Mouse (Mus musculus): Measurements from ENCODE around the gene Vmn1r17. TPM values are rescaled to one million over a fixed set of nuclear protein-coding genes. Genes with fewer than 3 reads are reported as not detected.

The Vmn1r17 gene
- polyA plus RNA-seq, 1 experiment = not detected

DNA sequence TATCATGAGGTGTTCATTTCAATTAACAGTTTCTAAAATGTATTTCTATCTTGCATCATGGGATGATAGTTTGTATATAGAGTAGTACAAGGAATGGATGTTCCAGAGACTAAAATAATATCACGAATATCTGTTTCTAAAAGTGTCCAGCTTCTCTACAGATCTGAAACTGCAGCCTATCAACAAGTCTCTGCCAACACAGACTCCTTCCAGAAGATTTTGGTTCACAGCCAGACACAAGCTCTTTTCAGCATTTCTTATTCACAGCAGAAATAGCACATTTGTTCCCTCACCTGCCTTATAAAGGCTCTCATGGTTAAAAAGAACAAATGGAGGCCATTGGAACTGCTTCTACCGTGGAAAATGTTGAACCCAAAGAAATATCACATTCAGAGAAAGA lies 6.7 kb downstream of the Vmn1r17 start:
- no peaks in the 10 kb centered on the region for H3K79me2 ChIP-seq (ENCODE audit: control insufficient read depth, insufficient read depth)
- H3ac ChIP-seq (ENCODE audit: control insufficient read depth, insufficient read length) = no peak overlapping the region
- H3K27me3 ChIP-seq (ENCODE audit: control insufficient read depth, insufficient read depth, insufficient read length) = no peaks in the 10 kb centered on the region
- H3K36me3 ChIP-seq (ENCODE audit: control insufficient read depth, insufficient read depth) = no peaks in the 10 kb centered on the region
- no peak for TF ChIP-seq REST (IDR thresholded peaks at IDR 0.05; ENCODE audit: insufficient read depth, insufficient read length)
- no peak for TF ChIP-seq MYOD1 (IDR thresholded peaks at IDR 0.05; ENCODE audit: control insufficient read depth in 1 of 3, insufficient read length in 2 of 3, low read depth in 2 of 3)
- TF ChIP-seq TCF3 (IDR thresholded peaks at IDR 0.05; ENCODE audit: insufficient read length, low read depth) = no peak
- TF ChIP-seq SRF (IDR thresholded peaks at IDR 0.05; ENCODE audit: control insufficient read depth, insufficient read length, low read depth) = no peak
- TF ChIP-seq TCF12 (IDR thresholded peaks at IDR 0.05; ENCODE audit: insufficient read depth, poor library complexity, severe bottlenecking) = no peak
- no peak for TF ChIP-seq USF1 (IDR thresholded peaks at IDR 0.05; ENCODE audit: low read depth)
- TF ChIP-seq CEBPB (IDR thresholded peaks at IDR 0.05; ENCODE audit: insufficient read depth, poor library complexity, severe bottlenecking) = no peak
- TF ChIP-seq MAX (IDR thresholded peaks at IDR 0.05; ENCODE audit: low read depth) = no peak
- no peak for TF ChIP-seq POLR2A (IDR thresholded peaks at IDR 0.05; ENCODE audit: insufficient read length, low read depth)
- no peak for TF ChIP-seq E2F4 (IDR thresholded peaks at IDR 0.05; ENCODE audit: insufficient read depth)
- no peak for TF ChIP-seq POLR2AphosphoS2 (IDR thresholded peaks at IDR 0.05; ENCODE audit: insufficient read length, low read depth)
- TF ChIP-seq MYOG (IDR thresholded peaks at IDR 0.05; ENCODE audit: control insufficient read depth in 1 of 3, insufficient read depth in 1 of 3, insufficient read length in 2 of 3, low read depth in 2 of 3) = no peak
- H3K4me3 ChIP-seq = no peak overlapping the region
- H3K4me2 ChIP-seq (ENCODE audit: low read depth) = no peak overlapping the region

DNA sequence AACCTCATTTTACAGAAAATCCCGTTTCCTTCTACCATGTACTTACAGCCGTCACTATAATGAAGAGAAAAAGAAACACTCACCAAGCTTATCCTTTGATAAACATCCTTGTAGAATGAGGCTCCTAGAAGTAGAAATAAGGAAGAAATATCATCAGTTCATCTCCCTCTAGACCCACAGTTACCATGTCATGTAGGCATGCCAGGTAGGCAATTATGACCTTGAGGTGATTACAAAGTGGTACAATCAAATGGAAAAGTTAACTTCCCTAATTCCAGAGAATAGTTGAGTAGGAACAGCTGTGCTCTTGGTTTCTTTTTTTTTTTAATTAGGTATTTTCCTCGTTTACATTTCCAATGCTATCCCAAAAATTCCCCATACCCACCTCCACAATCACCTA lies 34.1 kb downstream of the Vmn1r17 start, which contains the start of gene Vmn1r16:
Gene Vmn1r16, minus strand, starts transcription at position 101 of the 400 bp plus-strand sequence.
- TF ChIP-seq E2F4 (IDR thresholded peaks at IDR 0.05; ENCODE audit: insufficient read depth) = no peak
- TF ChIP-seq MAX (IDR thresholded peaks at IDR 0.05; ENCODE audit: low read depth) = no peak
- no peak within 1 kb of the TSS for H3K4me2 ChIP-seq (ENCODE audit: low read depth)
- H3K79me2 ChIP-seq (ENCODE audit: control insufficient read depth, insufficient read depth) = no peaks in the 10 kb centered on the region
- no peaks in the 10 kb centered on the region for H3K36me3 ChIP-seq (ENCODE audit: control insufficient read depth, insufficient read depth)
- no peak within 1 kb of the TSS for H3K4me3 ChIP-seq
- H3K27me3 ChIP-seq (ENCODE audit: control insufficient read depth, insufficient read depth, insufficient read length) = no peaks in the 10 kb centered on the region
- no peak within 1 kb of the TSS for H3ac ChIP-seq (ENCODE audit: control insufficient read depth, insufficient read length)

DNA sequence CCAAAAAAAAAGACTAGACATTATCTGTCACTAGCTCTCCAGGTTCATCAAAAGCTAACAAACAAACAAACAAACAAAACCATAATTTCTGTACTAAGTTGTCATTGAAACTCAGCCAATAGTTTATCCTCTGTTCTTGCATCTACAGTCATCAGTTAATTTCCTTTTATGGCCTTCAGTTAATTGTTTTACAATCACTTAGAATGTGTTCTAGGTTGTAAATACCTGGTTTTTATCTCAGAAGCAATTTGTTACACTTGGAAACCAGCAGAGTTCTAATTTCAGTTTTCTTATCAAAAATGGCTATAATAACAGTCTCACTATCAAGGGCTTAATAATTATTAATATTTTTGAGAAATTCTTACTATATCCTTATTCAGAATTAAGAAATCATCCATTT lies 37.4 kb downstream of the Vmn1r17 start:
- TF ChIP-seq MYOD1 (IDR thresholded peaks at IDR 0.05; ENCODE audit: control insufficient read depth in 1 of 3, insufficient read length in 2 of 3, low read depth in 2 of 3) = no peak
- Histone ChIP-seq H3ac (ENCODE audit: control insufficient read depth, insufficient read length) (no peak overlapping the region), H3K36me3 (ENCODE audit: control insufficient read depth, insufficient read depth) (no peaks in the 10 kb centered on the region), H3K4me3 (no peak overlapping the region), H3K27me3 (ENCODE audit: control insufficient read depth, insufficient read depth, insufficient read length) (no peaks in the 10 kb centered on the region), H3K4me2 (ENCODE audit: low read depth) (no peak overlapping the region), H3K79me2 (ENCODE audit: control insufficient read depth, insufficient read depth) (no peaks in the 10 kb centered on the region)

Other genes with a start within 250 kb of the Vmn1r17 start
- gene Vmn1r11, start 230.3 kb downstream of the Vmn1r17 start, polyA plus RNA-seq (2012; fragmentation: generic; extraction: Trizol) = not detected
- gene Vmn1r12, start 206.8 kb downstream of the Vmn1r17 start, polyA plus RNA-seq (2012; fragmentation: generic; extraction: Trizol) = not detected
- gene Vmn1r13, start 160.4 kb downstream of the Vmn1r17 start, polyA plus RNA-seq (2012; fragmentation: generic; extraction: Trizol) = not detected
- not detected for gene Vmn1r14, start 132.0 kb downstream of the Vmn1r17 start, polyA plus RNA-seq (2012; fragmentation: generic; extraction: Trizol)
- gene Vmn1r15, start 105.8 kb downstream of the Vmn1r17 start, polyA plus RNA-seq (2012; fragmentation: generic; extraction: Trizol) = not detected
- not detected for gene Vmn1r16, start 34.2 kb downstream of the Vmn1r17 start, polyA plus RNA-seq (2012; fragmentation: generic; extraction: Trizol)
- gene Vmn1r18, start 32.1 kb upstream of the Vmn1r17 start, polyA plus RNA-seq (2012; fragmentation: generic; extraction: Trizol) = not detected
- gene Vmn1r19, start 40.1 kb upstream of the Vmn1r17 start, polyA plus RNA-seq (2012; fragmentation: generic; extraction: Trizol) = not detected
- gene Vmn1r20, start 65.2 kb upstream of the Vmn1r17 start, polyA plus RNA-seq (2012; fragmentation: generic; extraction: Trizol) = not detected
- 0.47 TPM for gene Ppm1k, start 171.7 kb upstream of the Vmn1r17 start, polyA plus RNA-seq (2012; fragmentation: generic; extraction: Trizol)
- 0.44 TPM for gene Herc6, start 217.3 kb upstream of the Vmn1r17 start, polyA plus RNA-seq (2012; fragmentation: generic; extraction: Trizol)